Mouse (Mus musculus): Measurements from ENCODE around the gene Sept7. TPM values are rescaled to one million over a fixed set of nuclear protein-coding genes. Genes with fewer than 3 reads are reported as not detected.
A peak's percentile ranks its signal among the peaks of the same experiment; 100 is the strongest.
"Not testable (repeated sequence)": the region's sequence is repeated elsewhere in the genome, so short reads cannot be mapped to it uniquely, and the experiment has no call there.

The Sept7 gene
- 259 and 261 TPM in 2 replicates for polyA plus RNA-seq (2015; fragmentation: Nextera tagmentation; extraction: Ambion mirVana)

GRCm38 (mm10) chr9:25252283-25252726 is at the start of gene Sept7:
TSS of gene Sept7 (plus strand) at chr9:25252439.
- DNase-seq (ENCODE audit: low spot score) = peak; percentile 100

DNA sequence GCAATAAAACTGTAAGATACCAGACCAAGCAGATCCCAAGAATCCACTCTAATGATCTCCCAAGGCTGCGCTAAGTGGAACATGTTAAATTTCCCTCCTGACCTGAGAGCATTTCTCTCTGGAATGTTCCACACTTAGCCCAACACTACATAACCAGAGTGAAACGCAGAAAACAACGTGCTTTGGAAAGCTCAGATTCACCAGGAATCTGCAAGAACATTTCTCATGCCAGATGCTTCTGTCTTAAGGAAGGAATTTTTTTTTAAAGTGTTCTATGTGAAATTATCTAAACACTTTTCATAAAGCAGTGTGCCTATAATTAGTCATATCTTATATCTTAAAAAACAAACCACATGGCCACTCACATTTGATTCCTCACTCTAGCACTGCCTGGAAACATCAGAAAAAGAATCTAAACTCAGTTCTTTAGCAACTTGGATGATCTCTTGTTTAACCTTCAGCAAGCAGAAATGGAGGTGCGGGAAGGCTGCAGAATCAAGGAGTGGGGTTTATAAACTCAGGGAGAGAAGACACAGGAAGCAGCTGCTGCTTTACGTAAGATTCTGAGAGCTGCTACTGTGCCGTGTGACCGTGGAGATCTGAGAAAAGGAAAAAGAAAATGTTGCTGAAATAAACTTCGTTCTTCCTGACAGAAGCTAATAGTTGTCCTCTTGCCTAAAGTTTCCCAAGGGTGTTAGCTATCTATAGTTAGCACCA is 44.0 kb upstream of the Sept7 start:
- DNase-seq (ENCODE audit: low spot score) = peak; percentile 10

DNA sequence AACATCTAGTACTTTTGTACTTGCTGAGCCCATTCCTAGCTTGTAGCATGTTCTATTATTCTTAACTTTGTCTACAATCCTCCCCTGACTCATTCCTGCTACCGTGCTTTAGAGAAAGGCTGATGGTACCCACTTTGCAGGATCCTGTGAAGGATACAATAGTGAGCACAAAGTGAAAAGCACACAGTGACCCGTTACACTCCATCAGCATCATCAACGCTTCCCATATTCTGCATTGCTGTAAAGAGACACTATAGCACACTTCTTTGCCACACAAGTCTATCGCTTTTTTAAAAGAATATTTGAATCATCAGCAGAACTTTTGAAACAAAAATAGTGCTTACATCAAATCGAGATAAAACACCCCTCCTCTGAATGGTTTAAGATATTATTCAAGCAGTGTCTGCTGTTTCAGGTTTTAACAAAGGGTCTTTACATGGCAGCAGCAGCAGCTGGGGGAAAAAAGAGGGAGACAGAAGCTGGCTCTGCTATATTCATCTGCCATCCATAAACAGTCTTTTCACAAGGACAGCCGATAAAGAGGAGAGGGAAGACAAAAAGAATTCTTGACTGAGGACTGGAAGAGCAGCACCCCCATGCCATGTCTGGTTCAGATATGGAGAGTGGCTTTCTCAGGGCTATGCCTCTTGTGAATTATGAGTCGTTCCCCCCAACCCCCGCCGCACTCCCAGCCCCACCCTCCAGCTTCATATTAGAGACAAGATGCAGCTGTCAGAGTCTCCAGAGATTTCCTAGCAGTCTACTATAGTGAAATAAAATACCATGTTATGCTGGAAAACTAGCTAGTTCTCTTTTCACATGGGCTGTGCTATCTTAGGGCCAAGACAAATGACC is 39.7 kb upstream of the Sept7 start:
- no peak for DNase-seq (ENCODE audit: low spot score)

GRCm38 (mm10) chr9:25213164-25213557 is 39.1 kb upstream of the Sept7 start:
- no peak for DNase-seq (ENCODE audit: low spot score)

DNA sequence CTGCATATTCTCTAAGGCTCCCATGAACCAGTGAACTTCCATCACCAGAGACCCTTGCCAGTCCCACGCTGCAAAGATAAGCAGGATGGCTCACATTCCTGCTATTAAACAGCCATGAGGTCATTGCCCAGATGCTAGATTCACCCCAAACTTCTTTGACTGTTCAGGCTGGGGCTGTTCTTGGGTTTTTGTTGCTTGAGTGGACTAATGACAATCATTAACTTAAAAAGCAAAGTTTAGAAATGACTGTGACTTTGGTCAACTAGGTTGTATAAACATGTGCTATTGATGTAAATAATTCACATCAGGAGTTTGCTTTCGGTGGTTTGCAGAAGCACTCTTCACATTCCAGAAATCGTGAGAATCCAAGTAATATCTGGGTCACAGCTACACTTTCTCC is 36.8 kb upstream of the Sept7 start:
- DNase-seq (ENCODE audit: low spot score) = no peak

- DNase-seq (ENCODE audit: low spot score) = no peak
Observed at GRCm38 (mm10) chr9:25216210-25216609, 36.0 kb upstream of the Sept7 start.

DNA sequence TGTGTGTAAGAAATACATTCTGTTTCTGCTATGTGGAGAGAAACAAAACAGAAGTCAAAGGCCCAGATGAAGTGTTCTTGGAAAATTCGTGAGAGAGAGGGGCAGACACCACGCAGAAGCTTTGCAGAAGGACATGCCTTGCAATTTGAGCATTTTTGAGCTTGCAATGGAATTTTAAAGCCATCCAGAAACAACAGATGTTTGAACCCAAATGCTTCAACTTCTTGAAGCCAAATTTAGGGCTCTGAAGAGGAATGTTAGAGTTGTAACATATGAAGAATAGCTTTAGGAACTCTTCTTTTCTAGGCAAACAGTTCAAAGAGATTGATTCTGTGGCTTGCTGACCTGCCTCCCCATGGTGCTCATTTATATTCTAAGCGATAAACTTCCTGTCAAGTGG is 33.3 kb upstream of the Sept7 start:
- DNase-seq (ENCODE audit: low spot score) = no peak

DNA sequence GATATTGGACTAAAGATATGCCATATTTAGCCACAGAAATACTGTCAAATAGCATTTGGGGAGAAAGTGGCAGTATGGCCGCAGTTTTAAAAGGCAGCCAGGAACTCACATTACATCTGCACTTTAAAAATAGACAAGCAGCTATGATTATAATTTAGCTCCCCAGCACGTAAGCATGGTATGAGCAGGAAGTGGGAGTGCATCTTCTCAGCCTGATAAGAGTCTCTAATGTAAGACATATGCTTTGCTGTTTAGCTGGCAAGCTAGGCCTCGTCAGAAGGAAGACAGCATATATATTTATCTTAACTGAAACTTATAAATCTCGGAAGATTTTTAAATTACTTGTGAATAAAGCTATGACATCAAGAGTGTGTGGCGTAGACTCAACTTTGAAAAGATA is 32.4 kb upstream of the Sept7 start:
- no peak for DNase-seq (ENCODE audit: low spot score)

GRCm38 (mm10) chr9:25224959-25225358 is 27.3 kb upstream of the Sept7 start:
- DNase-seq (ENCODE audit: low spot score) = no peak

DNA sequence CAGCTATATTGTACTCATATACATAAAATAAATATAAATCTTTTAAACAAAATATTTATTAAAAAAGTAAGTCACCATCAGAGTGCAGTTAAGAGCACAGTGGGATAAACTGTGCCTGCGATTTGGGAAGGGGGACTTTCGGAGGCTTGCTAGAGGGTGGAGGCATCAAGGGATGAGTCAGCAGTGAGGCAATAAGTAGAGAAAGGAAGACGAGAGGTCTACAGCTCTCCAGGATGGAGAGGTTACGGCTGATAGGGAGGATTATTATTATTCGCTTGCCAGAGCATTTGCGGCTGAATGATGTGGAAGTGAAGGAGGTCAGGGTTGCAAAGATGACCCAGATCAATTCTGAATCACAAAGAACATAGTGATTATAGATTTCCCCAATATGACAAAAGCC is 22.5 kb upstream of the Sept7 start:
- DNase-seq (ENCODE audit: low spot score) = no peak

- no peak for DNase-seq (ENCODE audit: low spot score)
Observed at GRCm38 (mm10) chr9:25230213-25231039, 21.8 kb upstream of the Sept7 start.

- no peak for DNase-seq (ENCODE audit: low spot score)
Observed at GRCm38 (mm10) chr9:25241065-25241464, 11.2 kb upstream of the Sept7 start.

- not testable (repeated sequence) for DNase-seq (ENCODE audit: low spot score)
Observed at GRCm38 (mm10) chr9:25241783-25242182, 10.5 kb upstream of the Sept7 start.

- no peak for DNase-seq (ENCODE audit: low spot score)
Observed at GRCm38 (mm10) chr9:25242266-25242665, 10.0 kb upstream of the Sept7 start.

DNA sequence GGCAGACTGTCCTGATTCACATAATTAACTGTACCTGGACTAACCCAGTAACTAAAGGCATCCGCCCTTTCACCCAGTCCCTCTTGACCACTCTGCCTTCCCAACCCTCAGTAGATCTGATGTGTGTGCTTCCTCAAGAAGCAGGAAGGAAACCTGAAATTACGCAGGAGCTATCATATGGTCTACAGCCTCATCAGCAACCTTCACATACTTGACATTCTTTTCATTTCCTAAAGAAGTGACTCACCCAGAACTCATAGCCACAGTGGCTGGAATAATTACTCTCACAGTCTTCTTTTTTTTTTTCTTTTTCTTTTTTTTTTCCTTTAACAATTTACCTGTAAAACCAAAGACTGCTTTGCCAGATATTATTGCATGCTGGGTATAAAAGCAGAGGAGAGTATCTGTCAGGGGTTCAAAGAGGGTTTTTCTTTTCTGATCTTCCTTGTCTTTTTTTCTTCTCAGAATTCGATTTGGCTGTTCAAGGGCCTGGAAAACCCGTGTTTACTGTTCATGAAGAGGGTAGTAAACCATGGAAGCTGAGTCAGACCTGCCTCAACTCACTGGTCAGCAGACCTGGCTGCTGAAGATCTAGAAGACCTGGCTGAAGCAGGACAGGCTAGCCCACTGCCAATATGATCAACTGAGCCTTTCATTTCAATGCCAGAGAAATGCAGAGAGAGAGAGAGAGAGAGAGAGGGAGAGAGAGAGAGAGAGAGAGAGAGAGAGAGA is 8.1 kb upstream of the Sept7 start:
- DNase-seq (ENCODE audit: low spot score) = no peak

DNA sequence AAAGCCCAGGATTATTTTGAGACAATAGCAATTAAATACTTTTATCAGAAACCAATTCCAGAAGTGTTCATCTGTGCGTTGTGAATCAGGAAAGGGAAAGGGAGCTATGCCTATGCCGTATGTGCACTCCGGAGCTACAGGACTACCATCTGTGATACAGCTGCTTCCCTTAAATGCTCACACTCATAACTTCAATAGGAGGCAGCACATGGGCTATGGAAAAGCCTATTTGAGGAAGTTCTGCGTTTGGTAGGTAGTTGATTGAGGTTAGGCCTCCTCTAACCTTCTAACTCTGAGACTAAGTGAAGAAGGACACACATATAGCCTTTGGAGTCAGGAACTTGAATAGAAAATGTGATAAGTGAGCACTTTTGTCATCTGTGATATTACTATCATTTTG is 7.1 kb upstream of the Sept7 start:
- no peak for DNase-seq (ENCODE audit: low spot score)

- no peak for DNase-seq (ENCODE audit: low spot score)
Observed at GRCm38 (mm10) chr9:25246508-25246907, 5.7 kb upstream of the Sept7 start.

- DNase-seq (ENCODE audit: low spot score) = no peak
Observed at GRCm38 (mm10) chr9:25251174-25251573, 1.1 kb upstream of the Sept7 start.

DNA sequence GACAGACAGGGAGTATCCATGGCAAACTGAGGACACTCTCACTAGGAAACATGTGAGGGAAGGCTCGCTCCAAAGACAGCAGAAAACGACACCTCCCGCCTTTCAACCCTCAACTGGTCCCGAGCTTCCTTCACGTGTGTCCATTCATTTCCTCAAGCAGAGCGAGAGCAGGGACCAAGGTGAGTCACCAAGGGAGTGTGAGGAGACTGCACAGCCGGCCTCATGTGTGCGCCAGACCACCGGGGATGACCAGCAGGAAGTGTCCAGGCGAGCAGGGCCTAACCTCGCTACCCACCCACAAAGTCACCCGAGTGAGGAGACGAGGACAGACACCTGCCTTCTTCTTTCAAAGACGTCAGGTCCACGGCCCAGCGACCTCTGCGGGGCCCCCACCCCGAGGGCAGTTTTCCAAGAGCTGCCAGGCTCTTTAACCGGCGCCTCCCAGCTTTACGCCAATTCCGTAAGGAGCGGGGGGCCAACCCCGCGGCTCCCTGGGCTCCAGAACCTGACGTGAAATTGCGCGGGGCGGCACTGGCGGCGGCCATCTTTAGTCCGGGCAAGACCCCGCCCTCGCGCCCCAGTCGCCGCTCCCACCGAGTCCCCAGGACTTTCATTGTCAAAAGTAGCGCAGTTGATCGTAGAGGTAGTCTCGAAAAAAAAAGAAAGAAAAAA is 492 bp upstream of the Sept7 start:
- DNase-seq (ENCODE audit: low spot score) = no peak

DNA sequence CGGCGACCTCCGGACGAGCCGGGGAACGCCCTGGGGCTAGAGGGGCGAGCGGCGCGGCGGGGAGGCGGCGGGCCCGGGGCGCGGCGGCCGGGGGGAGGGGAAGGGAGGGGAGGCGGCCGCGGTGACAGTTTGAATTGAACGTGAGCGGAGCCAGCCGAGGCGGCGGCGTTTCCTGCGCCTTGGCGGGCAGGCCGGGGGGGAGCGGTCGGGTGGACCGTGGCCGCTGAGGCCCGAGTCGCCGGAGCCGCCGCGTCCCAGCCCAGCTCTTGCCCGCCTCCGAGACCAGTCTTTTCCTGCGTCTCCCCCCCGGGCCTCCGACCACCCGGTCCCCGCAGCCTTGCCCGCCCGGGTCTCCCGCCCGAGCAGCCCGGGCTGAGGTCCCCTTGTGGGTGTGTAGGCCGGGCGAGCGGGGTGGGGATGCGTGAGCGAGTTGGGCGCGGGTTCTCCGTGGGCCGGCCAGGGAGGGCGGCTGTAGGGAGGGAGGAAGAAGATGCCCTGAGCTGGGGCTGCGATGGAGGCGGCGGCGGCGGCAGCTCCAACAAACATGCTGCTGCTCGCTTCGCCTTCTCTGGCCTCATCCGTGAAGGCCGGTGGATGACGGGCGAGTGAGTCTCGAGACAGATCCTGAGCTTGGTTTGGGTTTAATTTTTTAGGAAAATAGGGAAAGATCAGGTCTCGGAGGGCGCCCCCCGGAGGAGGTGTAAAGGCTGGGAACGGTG is 679 bp downstream of the Sept7 start:
- DNase-seq (ENCODE audit: low spot score) = no peak

All from thymus, postnatal 0 days (tissue).